Mouse (Mus musculus): ENCODE measurements around the gene Ccdc153.

DNA sequence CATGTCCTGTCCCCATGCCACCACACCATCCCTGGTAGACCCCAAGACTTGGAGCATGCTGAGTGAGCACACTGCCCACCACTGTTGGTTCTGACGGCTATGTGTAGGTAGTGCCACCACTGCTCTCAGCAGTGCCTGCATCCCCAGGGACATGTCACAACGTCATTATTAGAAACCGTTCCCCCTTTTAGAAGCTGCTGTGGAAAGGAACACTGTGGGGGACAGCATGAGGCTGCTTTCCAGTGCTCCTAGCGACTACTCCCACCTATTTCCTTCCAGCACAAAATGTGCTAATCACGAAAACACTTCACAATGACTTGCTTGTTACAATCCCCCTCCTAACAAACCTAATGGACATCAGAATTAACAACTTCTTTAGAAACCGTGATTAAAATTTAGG is 14.5 kb upstream of the Ccdc153 start:
- TF ChIP-seq CTCF (IDR thresholded peaks at IDR 0.05; ENCODE audit: low read depth), result no peak
- TF ChIP-seq EP300 (IDR thresholded peaks at IDR 0.05; ENCODE audit: low read depth), result no peak
